Mouse (Mus musculus) frontal cortex, postnatal 14 days (tissue): ENCODE measurements around the gene Smg5.
A peak's percentile ranks its signal among the peaks of the same experiment; 100 is the strongest.

Source experiments
- DNase-seq, 2 experiments: peaks; one replicate each; pipeline ENCODE4 v3.0.0; 2022; ENCODE audit warnings: low spot score in 2 of 2

The Smg5 gene

GRCm38 (mm10) chr3:88395288-88395687 is 59.2 kb downstream of the Smg5 start:
- no peak for DNase-seq

GRCm38 (mm10) chr3:88395742-88396141 is 59.7 kb downstream of the Smg5 start:
- no peak for DNase-seq

- DNase-seq = no peak
Measured at GRCm38 (mm10) chr3:88398666-88399065, 62.6 kb downstream of the Smg5 start.

- DNase-seq = no peak
Measured at GRCm38 (mm10) chr3:88403522-88404230, 67.6 kb downstream of the Smg5 start.

- peak; percentile 60 for DNase-seq
Measured at GRCm38 (mm10) chr3:88407090-88407489, 71.0 kb downstream of the Smg5 start.

GRCm38 (mm10) chr3:88407529-88407928 is 71.5 kb downstream of the Smg5 start:
- no peak for DNase-seq

- DNase-seq = no peak
Measured at GRCm38 (mm10) chr3:88408953-88409352, 72.9 kb downstream of the Smg5 start.

- DNase-seq = peak; percentile 87 to 89
Measured at GRCm38 (mm10) chr3:88409741-88410644, 73.9 kb downstream of the Smg5 start, which contains the start of gene Pmf1. TSS of gene Pmf1 (minus strand) at chr3:88410331.

- DNase-seq = no peak
Measured at GRCm38 (mm10) chr3:88410645-88411031, 74.6 kb downstream of the Smg5 start.

- no peak for DNase-seq
Measured at GRCm38 (mm10) chr3:88411681-88412080, 75.6 kb downstream of the Smg5 start.
